Mouse (Mus musculus) heart, postnatal 14 days (tissue): ENCODE measurements around the gene Cideb. TPM values are rescaled to one million over a fixed set of nuclear protein-coding genes. Genes with fewer than 3 reads are reported as not detected.
A peak's percentile ranks its signal among the peaks of the same experiment; 100 is the strongest.

Experiments used
- DNase-seq, 2 experiments: peaks; one replicate each; pipeline ENCODE4 v3.0.0; 2021 to 2022
- intact Hi-C: fragments of 180-260 bp; cut with DNase I; formaldehyde crosslinking; loops from one replicate; pipeline ENCODE4 v1.15.1; 2025
- long read RNA-seq, 2 experiments: library from polyadenylated mRNA; stranded (forward); transcript quantifications; one replicate each; pipeline ENCODE4 v2.0.0; 2021
- total RNA-seq, 2 experiments: library from RNA; stranded (reverse); gene quantifications; 2 replicates each; pipeline ENCODE4 v1.2.3; 2021

Cideb gene
- 1 to 10 TPM in 1 of 2 experiments, under 1 TPM in 1; 1.00 to 1.0 TPM for total RNA-seq
- long read RNA-seq, experiment 1, partial matches to known transcripts = 0 of 2 reads
- long read RNA-seq, experiment 1, other reads (novel, unspliced or antisense) = 0 of 2 reads
- long read RNA-seq, experiment 2, partial matches to known transcripts = 0 of 3 reads
- long read RNA-seq, experiment 2, other reads (novel, unspliced or antisense) = 1 of 3 reads

- DNase-seq = peak; percentile 37 to 62
- intact Hi-C loops = no loop called here
These were observed at the start of gene Cideb for GRCm38 (mm10) chr14:55758363-55758784. Cideb (minus strand) TSS chr14:55758458.

- DNase-seq = no peak
These were observed 37.3 kb upstream of the Cideb start for GRCm38 (mm10) chr14:55795380-55796163.

GRCm38 (mm10) chr14:55793946-55794345, 35.7 kb upstream of the Cideb start:
- DNase-seq = peak in 1 of 2 experiments; percentile 43
- intact Hi-C loops = no loop called here

More at GRCm38 (mm10) chr14:55795380-55796163, 37.3 kb upstream of the Cideb start:
- intact Hi-C loops = no loop called here

- intact Hi-C loops = no loop called here
- DNase-seq = no peak
These were observed 35.2 kb upstream of the Cideb start for GRCm38 (mm10) chr14:55793461-55793860.

- DNase-seq = peak; percentile 36 to 44
- intact Hi-C loops = no loop called here
These were observed 30.2 kb upstream of the Cideb start, which contains the start of gene Ripk3 for GRCm38 (mm10) chr14:55788256-55789050. Ripk3 (minus strand) TSS chr14:55788865.

- intact Hi-C loops = no loop called here
- peak in 1 of 2 experiments; percentile 0 for DNase-seq
These were observed 29.5 kb upstream of the Cideb start for GRCm38 (mm10) chr14:55787731-55788130.

- intact Hi-C loops = loop anchor here (2.0 kb wide), 1 partner anchor 38 kb away; the partner anchor contains the start of gene Nfatc4
- peak; percentile 1 to 3 for DNase-seq
These were observed 26.9 kb upstream of the Cideb start for GRCm38 (mm10) chr14:55785195-55785594.

- intact Hi-C loops = loop anchor here (2.0 kb wide), 2 partner anchors 39 to 81 kb away; partner anchors contain the start of gene Nfatc4
- DNase-seq = peak; percentile 40 to 56
These were observed 25.6 kb upstream of the Cideb start, which contains the start of gene Adcy4 for GRCm38 (mm10) chr14:55783958-55784235. Adcy4 (minus strand) TSS chr14:55784095.

GRCm38 (mm10) chr14:55783171-55783957, 25.1 kb upstream of the Cideb start:
- intact Hi-C loops = loop anchor here (2.0 kb wide), 1 partner anchor 81 kb away; no protein-coding TSS in a partner anchor
- peak; percentile 39 to 40 for DNase-seq

GRCm38 (mm10) chr14:55782361-55782960, 24.2 kb upstream of the Cideb start:
- intact Hi-C loops = loop anchor here (2.0 kb wide), 1 partner anchor 82 kb away; no protein-coding TSS in a partner anchor
- DNase-seq = peak; percentile 8 to 15

GRCm38 (mm10) chr14:55781310-55781709, 23.1 kb upstream of the Cideb start:
- intact Hi-C loops = loop anchor here (2.0 kb wide), 1 partner anchor 137 kb away; no protein-coding TSS in a partner anchor
- peak; percentile 62 to 79 for DNase-seq

- intact Hi-C loops = loop anchor here (2.0 kb wide), 1 partner anchor 138 kb away; no protein-coding TSS in a partner anchor
- peak; percentile 0 to 1 for DNase-seq
These were observed 22.5 kb upstream of the Cideb start for GRCm38 (mm10) chr14:55780736-55781135.

- peak in 1 of 2 experiments; percentile 1 for DNase-seq
- intact Hi-C loops = loop anchor here (2.0 kb wide), 1 partner anchor 139 kb away; no protein-coding TSS in a partner anchor
These were observed 21.4 kb upstream of the Cideb start for GRCm38 (mm10) chr14:55779656-55780055.

- intact Hi-C loops = no loop called here
- DNase-seq = peak in 1 of 2 experiments; percentile 0
These were observed 20.4 kb upstream of the Cideb start for GRCm38 (mm10) chr14:55778686-55779085.

GRCm38 (mm10) chr14:55777806-55778205, 19.5 kb upstream of the Cideb start:
- no peak for DNase-seq
- intact Hi-C loops = no loop called here

- intact Hi-C loops = no loop called here
- DNase-seq = no peak
These were observed 18.9 kb upstream of the Cideb start for GRCm38 (mm10) chr14:55777176-55777575.

- intact Hi-C loops = no loop called here
- no peak for DNase-seq
These were observed 18.5 kb upstream of the Cideb start for GRCm38 (mm10) chr14:55776711-55777110.

- intact Hi-C loops = no loop called here
- DNase-seq = no peak
These were observed 10.9 kb upstream of the Cideb start for GRCm38 (mm10) chr14:55769087-55769703.

- intact Hi-C loops = no loop called here
- no peak for DNase-seq
These were observed 10.3 kb upstream of the Cideb start for GRCm38 (mm10) chr14:55768555-55768954.
